Mouse (Mus musculus) forelimb bud, embryonic 11.5 days (tissue): ENCODE measurements at regions not wholly inside any gene's neighbourhood (a gene's known extent, or its start where the extent isn't known, plus 50 kb on each side); places are given as distances from the start of the nearest gene placed in this dataset.

Experiments used
- DNase-seq: peaks from one replicate; pipeline ENCODE4 v3.0.0-alpha.2; 2012; ENCODE audit warnings: low read depth, low spot score

- no peak for DNase-seq
These were observed 674.2 kb downstream of the Rfpl4b start for GRCm38 (mm10) chr10:38147421-38147820.

GRCm38 (mm10) chr10:38139196-38139595 lies 682.4 kb downstream of the Rfpl4b start:
- DNase-seq, result no peak

- peak; percentile 75 for DNase-seq
These were observed 699.5 kb downstream of the Rfpl4b start for GRCm38 (mm10) chr10:38121911-38122573.

- peak; percentile 61 for DNase-seq
These were observed 703.0 kb downstream of the Rfpl4b start for GRCm38 (mm10) chr10:38118601-38119000.

GRCm38 (mm10) chr10:38116516-38116915 lies 705.1 kb downstream of the Rfpl4b start:
- no peak for DNase-seq

- no peak for DNase-seq
These were observed 707.4 kb downstream of the Rfpl4b start for GRCm38 (mm10) chr10:38114194-38114593.

- no peak for DNase-seq
These were observed 713.0 kb downstream of the Rfpl4b start for GRCm38 (mm10) chr10:38108591-38108990.

GRCm38 (mm10) chr10:38103570-38103969 lies 718.0 kb downstream of the Rfpl4b start:
- DNase-seq, result no peak

- DNase-seq, result no peak
These were observed 743.1 kb downstream of the Rfpl4b start for GRCm38 (mm10) chr10:38078521-38078920.

GRCm38 (mm10) chr10:38072394-38072793 lies 749.2 kb downstream of the Rfpl4b start:
- DNase-seq, result no peak

- DNase-seq, result no peak
These were observed 762.5 kb downstream of the Rfpl4b start for GRCm38 (mm10) chr10:38059050-38059449.

- DNase-seq, result no peak
These were observed 811.1 kb downstream of the Rfpl4b start for GRCm38 (mm10) chr10:38010452-38010851.

GRCm38 (mm10) chr10:37995691-37996445 lies 825.7 kb downstream of the Rfpl4b start:
- no peak for DNase-seq

GRCm38 (mm10) chr10:37988297-37989263 lies 833.0 kb downstream of the Rfpl4b start:
- DNase-seq, result peak; percentile 30

- no peak for DNase-seq
These were observed 840.3 kb upstream of the Marcks start for GRCm38 (mm10) chr10:37978899-37979539.

- DNase-seq, result no peak
These were observed 821.3 kb upstream of the Marcks start for GRCm38 (mm10) chr10:37960051-37960450.

- no peak for DNase-seq
These were observed 776.1 kb upstream of the Marcks start for GRCm38 (mm10) chr10:37914780-37915179.

GRCm38 (mm10) chr10:37911669-37912068 lies 772.9 kb upstream of the Marcks start:
- DNase-seq, result no peak

- DNase-seq, result no peak
These were observed 769.6 kb upstream of the Marcks start for GRCm38 (mm10) chr10:37908276-37908675.

GRCm38 (mm10) chr10:37907731-37908130 lies 769.0 kb upstream of the Marcks start:
- no peak for DNase-seq

GRCm38 (mm10) chr10:37887961-37888360 lies 749.2 kb upstream of the Marcks start:
- DNase-seq, result peak; percentile 13
